Mouse (Mus musculus): ENCODE results near the gene Ifna7. TPM values are rescaled to one million over a fixed set of nuclear protein-coding genes. Genes with fewer than 3 reads are reported as not detected.

Ifna7 gene
- not detected for polyA plus RNA-seq (2014; fragmentation: Illumina TruSeq; extraction: RNeasy Lipid Tissue Mini Kit (QIAGEN cat#74804); ENCODE audit: low read depth, low replicate concordance)

GRCm38 (mm10) chr4:88815928-88816327 lies at the start of gene Ifna7:
Ifna7 (plus strand) TSS chr4:88816228.

GRCm38 (mm10) chr4:88773534-88773933 lies 42.5 kb upstream of the Ifna7 start, which contains the start of gene Gm13290:
Gm13290 (plus strand) TSS chr4:88773834.

GRCm38 (mm10) chr4:88776622-88777021 lies 39.4 kb upstream of the Ifna7 start, which contains the start of gene Gm13289:
Gm13289 (plus strand) TSS chr4:88776922.

GRCm38 (mm10) chr4:88779550-88779949 lies 36.5 kb upstream of the Ifna7 start, which contains the start of gene Gm13272:
Gm13272 (plus strand) TSS chr4:88779850.

GRCm38 (mm10) chr4:88781831-88782230 lies 34.2 kb upstream of the Ifna7 start, which contains the start of gene Ifnz:
Ifnz (plus strand) TSS chr4:88782131.

GRCm38 (mm10) chr4:88785409-88785808 lies 30.6 kb upstream of the Ifna7 start, which contains the start of gene Gm13276:
Gm13276 (plus strand) TSS chr4:88785709.

GRCm38 (mm10) chr4:88788402-88788801 lies 27.6 kb upstream of the Ifna7 start, which contains the start of gene Gm13277:
Gm13277 (plus strand) TSS chr4:88788632.

GRCm38 (mm10) chr4:88791250-88791649 lies 24.8 kb upstream of the Ifna7 start, which contains the start of gene Gm13278:
Gm13278 (plus strand) TSS chr4:88791550.

GRCm38 (mm10) chr4:88793936-88794675 lies 21.9 kb upstream of the Ifna7 start, which contains the start of gene Gm13275:
Gm13275 (plus strand) TSS chr4:88794487.

GRCm38 (mm10) chr4:88797097-88797496 lies 18.9 kb upstream of the Ifna7 start, which contains the start of gene Gm13279:
Gm13279 (plus strand) TSS chr4:88797397.

GRCm38 (mm10) chr4:88799365-88799764 lies 16.7 kb upstream of the Ifna7 start, which contains the start of gene Gm13285:
Gm13285 (plus strand) TSS chr4:88799665.

GRCm38 (mm10) chr4:88802954-88803353 lies 13.1 kb upstream of the Ifna7 start, which contains the start of gene Gm13287:
Gm13287 (plus strand) TSS chr4:88803254.

GRCm38 (mm10) chr4:88805231-88805630 lies 10.8 kb upstream of the Ifna7 start, which contains the start of gene Gm13288:
Gm13288 (plus strand) TSS chr4:88805531.

GRCm38 (mm10) chr4:88819659-88820058 lies 3.6 kb downstream of the Ifna7 start, which contains the start of gene Ifna11:
Ifna11 (plus strand) TSS chr4:88819959.

GRCm38 (mm10) chr4:88827116-88827515 lies 11.1 kb downstream of the Ifna7 start, which contains the start of gene Ifna6:
Ifna6 (plus strand) TSS chr4:88827416.

GRCm38 (mm10) chr4:88835225-88835624 lies 19.2 kb downstream of the Ifna7 start, which contains the start of gene Ifna5:
Ifna5 (plus strand) TSS chr4:88835525.

GRCm38 (mm10) chr4:88841438-88841911 lies 25.4 kb downstream of the Ifna7 start, which contains the start of gene Ifna4:
Ifna4 (plus strand) TSS chr4:88841861.

GRCm38 (mm10) chr4:88849698-88850097 lies 33.7 kb downstream of the Ifna7 start, which contains the start of gene Ifna1:
Ifna1 (plus strand) TSS chr4:88850087.

Other genes with a start within 250 kb of the Ifna7 start
- not detected for gene Ifna14, start 244.4 kb upstream of the Ifna7 start, polyA plus RNA-seq (2014; fragmentation: Illumina TruSeq; extraction: RNeasy Lipid Tissue Mini Kit (QIAGEN cat#74804); ENCODE audit: low read depth, low replicate concordance)
- gene Ifna9, start 223.8 kb upstream of the Ifna7 start, polyA plus RNA-seq (2014; fragmentation: Illumina TruSeq; extraction: RNeasy Lipid Tissue Mini Kit (QIAGEN cat#74804); ENCODE audit: low read depth, low replicate concordance): not detected
- gene Ifna12, start 212.9 kb upstream of the Ifna7 start, polyA plus RNA-seq (2014; fragmentation: Illumina TruSeq; extraction: RNeasy Lipid Tissue Mini Kit (QIAGEN cat#74804); ENCODE audit: low read depth, low replicate concordance): not detected
- gene C87499, start 181.8 kb upstream of the Ifna7 start, polyA plus RNA-seq (2014; fragmentation: Illumina TruSeq; extraction: RNeasy Lipid Tissue Mini Kit (QIAGEN cat#74804); ENCODE audit: low read depth, low replicate concordance): not detected
- gene Ifna13, start 171.8 kb upstream of the Ifna7 start, polyA plus RNA-seq (2014; fragmentation: Illumina TruSeq; extraction: RNeasy Lipid Tissue Mini Kit (QIAGEN cat#74804); ENCODE audit: low read depth, low replicate concordance): not detected
- not detected for gene Ifna16, start 139.3 kb upstream of the Ifna7 start, polyA plus RNA-seq (2014; fragmentation: Illumina TruSeq; extraction: RNeasy Lipid Tissue Mini Kit (QIAGEN cat#74804); ENCODE audit: low read depth, low replicate concordance)
- gene Ifna2, start 132.3 kb upstream of the Ifna7 start, polyA plus RNA-seq (2014; fragmentation: Illumina TruSeq; extraction: RNeasy Lipid Tissue Mini Kit (QIAGEN cat#74804); ENCODE audit: low read depth, low replicate concordance): not detected
- gene Ifnab, start 124.9 kb upstream of the Ifna7 start, polyA plus RNA-seq (2014; fragmentation: Illumina TruSeq; extraction: RNeasy Lipid Tissue Mini Kit (QIAGEN cat#74804); ENCODE audit: low read depth, low replicate concordance): not detected
- gene Gm26566, start 94.4 kb upstream of the Ifna7 start, polyA plus RNA-seq (2014; fragmentation: Illumina TruSeq; extraction: RNeasy Lipid Tissue Mini Kit (QIAGEN cat#74804); ENCODE audit: low read depth, low replicate concordance): 0.62 TPM
- 33.9 TPM for gene Klhl9, start 93.8 kb upstream of the Ifna7 start, polyA plus RNA-seq (2014; fragmentation: Illumina TruSeq; extraction: RNeasy Lipid Tissue Mini Kit (QIAGEN cat#74804); ENCODE audit: low read depth, low replicate concordance)
- gene Gm13271, start 61.4 kb upstream of the Ifna7 start, polyA plus RNA-seq (2014; fragmentation: Illumina TruSeq; extraction: RNeasy Lipid Tissue Mini Kit (QIAGEN cat#74804); ENCODE audit: low read depth, low replicate concordance): not detected
- gene Gm13283, start 56.1 kb upstream of the Ifna7 start, polyA plus RNA-seq (2014; fragmentation: Illumina TruSeq; extraction: RNeasy Lipid Tissue Mini Kit (QIAGEN cat#74804); ENCODE audit: low read depth, low replicate concordance): not detected
- gene Gm13290, start 42.4 kb upstream of the Ifna7 start, polyA plus RNA-seq (2014; fragmentation: Illumina TruSeq; extraction: RNeasy Lipid Tissue Mini Kit (QIAGEN cat#74804); ENCODE audit: low read depth, low replicate concordance): not detected
- gene Gm13289, start 39.3 kb upstream of the Ifna7 start, polyA plus RNA-seq (2014; fragmentation: Illumina TruSeq; extraction: RNeasy Lipid Tissue Mini Kit (QIAGEN cat#74804); ENCODE audit: low read depth, low replicate concordance): not detected
- gene Gm13272, start 36.4 kb upstream of the Ifna7 start, polyA plus RNA-seq (2014; fragmentation: Illumina TruSeq; extraction: RNeasy Lipid Tissue Mini Kit (QIAGEN cat#74804); ENCODE audit: low read depth, low replicate concordance): not detected
- gene Ifnz, start 34.1 kb upstream of the Ifna7 start, polyA plus RNA-seq (2014; fragmentation: Illumina TruSeq; extraction: RNeasy Lipid Tissue Mini Kit (QIAGEN cat#74804); ENCODE audit: low read depth, low replicate concordance): not detected
- not detected for gene Gm13276, start 30.5 kb upstream of the Ifna7 start, polyA plus RNA-seq (2014; fragmentation: Illumina TruSeq; extraction: RNeasy Lipid Tissue Mini Kit (QIAGEN cat#74804); ENCODE audit: low read depth, low replicate concordance)
- gene Gm13277, start 27.6 kb upstream of the Ifna7 start, polyA plus RNA-seq (2014; fragmentation: Illumina TruSeq; extraction: RNeasy Lipid Tissue Mini Kit (QIAGEN cat#74804); ENCODE audit: low read depth, low replicate concordance): not detected
- gene Gm13278, start 24.7 kb upstream of the Ifna7 start, polyA plus RNA-seq (2014; fragmentation: Illumina TruSeq; extraction: RNeasy Lipid Tissue Mini Kit (QIAGEN cat#74804); ENCODE audit: low read depth, low replicate concordance): not detected
- gene Gm13275, start 21.7 kb upstream of the Ifna7 start, polyA plus RNA-seq (2014; fragmentation: Illumina TruSeq; extraction: RNeasy Lipid Tissue Mini Kit (QIAGEN cat#74804); ENCODE audit: low read depth, low replicate concordance): not detected
- not detected for gene Gm13279, start 18.8 kb upstream of the Ifna7 start, polyA plus RNA-seq (2014; fragmentation: Illumina TruSeq; extraction: RNeasy Lipid Tissue Mini Kit (QIAGEN cat#74804); ENCODE audit: low read depth, low replicate concordance)
- not detected for gene Gm13285, start 16.6 kb upstream of the Ifna7 start, polyA plus RNA-seq (2014; fragmentation: Illumina TruSeq; extraction: RNeasy Lipid Tissue Mini Kit (QIAGEN cat#74804); ENCODE audit: low read depth, low replicate concordance)
- not detected for gene Gm13287, start 13.0 kb upstream of the Ifna7 start, polyA plus RNA-seq (2014; fragmentation: Illumina TruSeq; extraction: RNeasy Lipid Tissue Mini Kit (QIAGEN cat#74804); ENCODE audit: low read depth, low replicate concordance)
- gene Gm13288, start 10.7 kb upstream of the Ifna7 start, polyA plus RNA-seq (2014; fragmentation: Illumina TruSeq; extraction: RNeasy Lipid Tissue Mini Kit (QIAGEN cat#74804); ENCODE audit: low read depth, low replicate concordance): not detected
- gene Ifna11, start 3.7 kb downstream of the Ifna7 start, polyA plus RNA-seq (2014; fragmentation: Illumina TruSeq; extraction: RNeasy Lipid Tissue Mini Kit (QIAGEN cat#74804); ENCODE audit: low read depth, low replicate concordance): not detected
- gene Ifna6, start 11.2 kb downstream of the Ifna7 start, polyA plus RNA-seq (2014; fragmentation: Illumina TruSeq; extraction: RNeasy Lipid Tissue Mini Kit (QIAGEN cat#74804); ENCODE audit: low read depth, low replicate concordance): not detected
- gene Ifna5, start 19.3 kb downstream of the Ifna7 start, polyA plus RNA-seq (2014; fragmentation: Illumina TruSeq; extraction: RNeasy Lipid Tissue Mini Kit (QIAGEN cat#74804); ENCODE audit: low read depth, low replicate concordance): not detected
- not detected for gene Ifna4, start 25.6 kb downstream of the Ifna7 start, polyA plus RNA-seq (2014; fragmentation: Illumina TruSeq; extraction: RNeasy Lipid Tissue Mini Kit (QIAGEN cat#74804); ENCODE audit: low read depth, low replicate concordance)
- not detected for gene Ifna1, start 33.9 kb downstream of the Ifna7 start, polyA plus RNA-seq (2014; fragmentation: Illumina TruSeq; extraction: RNeasy Lipid Tissue Mini Kit (QIAGEN cat#74804); ENCODE audit: low read depth, low replicate concordance)
- not detected for gene Ifne, start 64.0 kb downstream of the Ifna7 start, polyA plus RNA-seq (2014; fragmentation: Illumina TruSeq; extraction: RNeasy Lipid Tissue Mini Kit (QIAGEN cat#74804); ENCODE audit: low read depth, low replicate concordance)

Measured in adipose tissue, adult 10 weeks (tissue).